Mouse (Mus musculus): Measurements from ENCODE around the gene Kifc1. TPM values are rescaled to one million over a fixed set of nuclear protein-coding genes. Genes with fewer than 3 reads are reported as not detected.

The Kifc1 gene
- polyA plus RNA-seq, 1 experiment from 2014 or later = 6.6 TPM

DNA sequence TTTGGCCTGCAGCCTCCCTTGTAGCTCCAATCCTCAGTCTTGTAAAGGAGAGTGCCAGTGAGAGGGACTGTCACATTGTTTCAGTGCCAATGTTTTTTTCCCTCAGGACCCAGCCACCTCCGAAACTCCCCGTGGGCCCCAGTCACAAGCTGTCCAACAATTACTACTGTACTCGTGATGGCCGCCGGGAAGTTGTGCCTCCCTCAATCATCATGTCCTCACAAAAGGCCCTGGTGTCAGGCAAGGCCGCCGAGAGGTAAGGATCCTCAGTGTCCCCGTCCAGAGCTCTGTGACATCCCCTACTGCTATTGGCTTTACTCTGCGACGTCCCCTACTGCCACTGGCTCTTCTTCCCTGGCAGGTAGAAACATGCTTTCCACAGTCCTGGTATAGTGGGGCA is 60.9 kb downstream of the Kifc1 start:
- Histone ChIP-seq H3K4me1 (peaks cover 11% of the 10 kb centered on the region), H3K36me3 (peaks cover 78% of the 10 kb centered on the region), H3K27me3 (ENCODE audit: low read depth, poor library complexity, severe bottlenecking) (no peaks in the 10 kb centered on the region), H3K9me3 (replicated peaks) (no peaks in the 10 kb centered on the region), H3K4me3 (no peak overlapping the region), H3K27ac (no peak overlapping the region)
- DNase-seq (ENCODE audit: low spot score) = no peak
- 93% methylated on average over 10 of the region's 10 CpGs for WGBS

DNA sequence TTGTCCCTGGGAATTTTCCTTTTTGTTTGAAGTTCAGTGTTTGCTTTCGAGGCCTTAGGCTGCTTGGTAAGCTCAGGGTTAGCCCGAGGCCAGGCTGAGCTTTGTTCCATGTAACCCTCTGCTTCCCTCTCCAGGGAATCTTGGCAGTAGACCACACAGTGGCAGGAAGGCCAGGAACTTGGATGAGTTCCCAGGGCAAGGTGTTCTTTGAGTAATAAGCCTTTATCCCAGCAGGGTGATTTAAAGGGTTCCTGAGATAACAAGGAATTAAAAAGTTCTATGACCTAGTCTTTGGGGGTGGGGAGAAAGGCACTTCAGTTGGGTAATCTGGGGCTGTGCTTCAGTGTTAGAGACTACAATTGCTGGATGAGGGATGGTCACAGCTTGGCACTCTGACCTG is 61.6 kb downstream of the Kifc1 start:
- H3K36me3 ChIP-seq = peaks cover 72% of the 10 kb centered on the region
- no peak overlapping the region for H3K4me3 ChIP-seq
- no peak for DNase-seq (ENCODE audit: low spot score)
- peaks cover 11% of the 10 kb centered on the region for H3K4me1 ChIP-seq
- WGBS = 89% methylated on average over 2 of the region's 2 CpGs
- H3K9me3 ChIP-seq (replicated peaks) = no peaks in the 10 kb centered on the region
- H3K27me3 ChIP-seq (ENCODE audit: low read depth, poor library complexity, severe bottlenecking) = no peaks in the 10 kb centered on the region
- H3K27ac ChIP-seq = no peak overlapping the region

GRCm38 (mm10) chr17:33826850-33827249 is 63.6 kb downstream of the Kifc1 start:
- no peaks in the 10 kb centered on the region for H3K27me3 ChIP-seq (ENCODE audit: low read depth, poor library complexity, severe bottlenecking)
- no peak overlapping the region for H3K27ac ChIP-seq
- WGBS = 0% methylated on average over 3 of the region's 3 CpGs
- no peak overlapping the region for H3K4me3 ChIP-seq
- no peaks in the 10 kb centered on the region for H3K9me3 ChIP-seq (replicated peaks)
- H3K36me3 ChIP-seq = peaks cover 69% of the 10 kb centered on the region
- peak; percentile 83 for DNase-seq (ENCODE audit: low spot score)
- H3K4me1 ChIP-seq = peaks cover 29% of the 10 kb centered on the region

Small RNAs within 50 kb of the gene (microRNA-seq; reads per million reads assigned to microRNA genes)
- not detected for gene Gm27740

Other genes with a start within 250 kb of the Kifc1 start
- 481 and 555 TPM in 2 replicates for gene Hnrnpm, start 203.8 kb downstream of the Kifc1 start, polyA plus RNA-seq (2016; fragmentation: Nextera tagmentation; extraction: Ambion mirVana)
- 30.1 and 32.5 TPM in 2 replicates for gene March2, start 172.0 kb downstream of the Kifc1 start, polyA plus RNA-seq (2016; fragmentation: Nextera tagmentation; extraction: Ambion mirVana)
- gene Rab11b, start 130.1 kb downstream of the Kifc1 start, polyA plus RNA-seq (2016; fragmentation: Nextera tagmentation; extraction: Ambion mirVana) = 325 and 350 TPM in 2 replicates
- 30.2 and 38.9 TPM in 2 replicates for gene Angptl4, start 108.8 kb downstream of the Kifc1 start, polyA plus RNA-seq (2016; fragmentation: Nextera tagmentation; extraction: Ambion mirVana)
- gene Kank3, start 80.1 kb downstream of the Kifc1 start, polyA plus RNA-seq (2016; fragmentation: Nextera tagmentation; extraction: Ambion mirVana) = 24.8 and 28.5 TPM in 2 replicates
- 867 and 991 TPM in 2 replicates for gene Rps28, start 66.1 kb downstream of the Kifc1 start, polyA plus RNA-seq (2016; fragmentation: Nextera tagmentation; extraction: Ambion mirVana)
- gene Ndufa7, start 66.1 kb downstream of the Kifc1 start, polyA plus RNA-seq (2016; fragmentation: Nextera tagmentation; extraction: Ambion mirVana) = 497 and 518 TPM in 2 replicates
- 98.2 and 119 TPM in 2 replicates for gene Cd320, start 47.6 kb downstream of the Kifc1 start, polyA plus RNA-seq (2016; fragmentation: Nextera tagmentation; extraction: Ambion mirVana)
- not detected in 2 replicates for gene Gm7029, start 16.8 kb downstream of the Kifc1 start, polyA plus RNA-seq (2016; fragmentation: Nextera tagmentation; extraction: Ambion mirVana)
- 0.20 and 0.38 TPM in 2 replicates for gene Platr17, start 14.5 kb upstream of the Kifc1 start, polyA plus RNA-seq (2016; fragmentation: Nextera tagmentation; extraction: Ambion mirVana)
- 88.1 and 92.2 TPM in 2 replicates for gene Daxx, start 18.8 kb upstream of the Kifc1 start, polyA plus RNA-seq (2016; fragmentation: Nextera tagmentation; extraction: Ambion mirVana)
- gene Tapbp, start 25.2 kb upstream of the Kifc1 start, polyA plus RNA-seq (2016; fragmentation: Nextera tagmentation; extraction: Ambion mirVana) = 9.2 and 16.0 TPM in 2 replicates
- 20.2 and 23.2 TPM in 2 replicates for gene Zbtb22, start 25.2 kb upstream of the Kifc1 start, polyA plus RNA-seq (2016; fragmentation: Nextera tagmentation; extraction: Ambion mirVana)
- 43.2 and 43.9 TPM in 2 replicates for gene Rgl2, start 38.9 kb upstream of the Kifc1 start, polyA plus RNA-seq (2016; fragmentation: Nextera tagmentation; extraction: Ambion mirVana)
- 212 and 258 TPM in 2 replicates for gene Pfdn6, start 49.7 kb upstream of the Kifc1 start, polyA plus RNA-seq (2016; fragmentation: Nextera tagmentation; extraction: Ambion mirVana)
- gene Wdr46, start 50.0 kb upstream of the Kifc1 start, polyA plus RNA-seq (2016; fragmentation: Nextera tagmentation; extraction: Ambion mirVana) = 61.7 and 78.2 TPM in 2 replicates
- gene B3galt4, start 60.8 kb upstream of the Kifc1 start, polyA plus RNA-seq (2016; fragmentation: Nextera tagmentation; extraction: Ambion mirVana) = 2.9 and 3.9 TPM in 2 replicates
- 49.8 and 50.3 TPM in 2 replicates for gene Vps52, start 65.2 kb upstream of the Kifc1 start, polyA plus RNA-seq (2016; fragmentation: Nextera tagmentation; extraction: Ambion mirVana)
- gene Rps18, start 65.3 kb upstream of the Kifc1 start, polyA plus RNA-seq (2016; fragmentation: Nextera tagmentation; extraction: Ambion mirVana) = 1,605 and 1,760 TPM in 2 replicates
- 2.9 and 4.7 TPM in 2 replicates for gene H2-K1, start 109.7 kb upstream of the Kifc1 start, polyA plus RNA-seq (2016; fragmentation: Nextera tagmentation; extraction: Ambion mirVana)
- gene Ring1, start 134.0 kb upstream of the Kifc1 start, polyA plus RNA-seq (2016; fragmentation: Nextera tagmentation; extraction: Ambion mirVana) = 11.8 and 15.0 TPM in 2 replicates
- 25.9 and 33.7 TPM in 2 replicates for gene H2-Ke6, start 137.4 kb upstream of the Kifc1 start, polyA plus RNA-seq (2016; fragmentation: Nextera tagmentation; extraction: Ambion mirVana)
- gene Slc39a7, start 141.0 kb upstream of the Kifc1 start, polyA plus RNA-seq (2016; fragmentation: Nextera tagmentation; extraction: Ambion mirVana) = 196 TPM in 2 replicates
- gene Rxrb, start 141.2 kb upstream of the Kifc1 start, polyA plus RNA-seq (2016; fragmentation: Nextera tagmentation; extraction: Ambion mirVana) = 49.9 and 51.0 TPM in 2 replicates
- 0.43 and 2.5 TPM in 2 replicates for gene Col11a2, start 148.8 kb upstream of the Kifc1 start, polyA plus RNA-seq (2016; fragmentation: Nextera tagmentation; extraction: Ambion mirVana)
- gene H2-Oa, start 201.7 kb upstream of the Kifc1 start, polyA plus RNA-seq (2016; fragmentation: Nextera tagmentation; extraction: Ambion mirVana) = 0.31 and 0.66 TPM in 2 replicates
- gene H2-DMa, start 228.9 kb upstream of the Kifc1 start, polyA plus RNA-seq (2016; fragmentation: Nextera tagmentation; extraction: Ambion mirVana) = 4.2 and 5.3 TPM in 2 replicates
- gene Brd2, start 232.0 kb upstream of the Kifc1 start, polyA plus RNA-seq (2016; fragmentation: Nextera tagmentation; extraction: Ambion mirVana) = 140 and 145 TPM in 2 replicates